Mouse (Mus musculus) embryonic facial prominence, embryonic 13.5 days (tissue): ENCODE results near the gene Mad1l1. TPM values are rescaled to one million over a fixed set of nuclear protein-coding genes. Genes with fewer than 3 reads are reported as not detected.

Experiments used
- ATAC-seq: fragments of 200-750 bp; cut with Nextera tagmentation; 2 replicates; pipeline ENCODE4 v1.8.0; 2017; ENCODE audit warnings: low read depth; ENCODE audit not compliant: insufficient number of reproducible peaks, insufficient read depth, low FRiP score, low TSS enrichment
- H3K27ac ChIP-seq: fragments of 300-500 bp; sonication (generic); 2 replicates; pipeline ENCODE4 v1.5.1; 2015; ENCODE audit warnings: moderate library complexity, mild to moderate bottlenecking, inconsistent platforms
- H3K27me3 ChIP-seq: fragments of 300-500 bp; sonication (generic); 2 replicates; pipeline ENCODE4 v1.6.1; 2015; ENCODE audit warnings: mild to moderate bottlenecking, inconsistent platforms
- H3K36me3 ChIP-seq: fragments of 300-500 bp; sonication (generic); 2 replicates; pipeline ENCODE4 v1.6.1; 2015; ENCODE audit warnings: mild to moderate bottlenecking, inconsistent platforms
- H3K4me1 ChIP-seq: fragments of 300-500 bp; sonication (generic); 2 replicates; pipeline ENCODE4 v1.6.1; 2015; ENCODE audit warnings: inconsistent platforms
- H3K4me2 ChIP-seq: fragments of 300-500 bp; sonication (generic); 2 replicates; pipeline ENCODE4 v1.6.1; 2015; ENCODE audit warnings: moderate library complexity, mild to moderate bottlenecking, inconsistent platforms
- H3K4me3 ChIP-seq: fragments of 300-500 bp; sonication (generic); 2 replicates; pipeline ENCODE4 v1.5.1; 2015; ENCODE audit warnings: mild to moderate bottlenecking, inconsistent platforms
- H3K9ac ChIP-seq: fragments of 300-500 bp; sonication (generic); 2 replicates; pipeline ENCODE4 v1.6.1; 2015; ENCODE audit warnings: mild to moderate bottlenecking, inconsistent platforms
- H3K9me3 ChIP-seq: fragments of 300-500 bp; sonication (generic); 2 replicates; pipeline ENCODE4 v1.6.1; 2016; ENCODE audit warnings: inconsistent platforms
- WGBS: fragments of 180-500 bp; shearing (Covaris S2); methylation state at CpG from one replicate; pipeline ENCODE4 v1.1.7; 2015; ENCODE audit warnings: mixed read lengths; 5-methylcytosine and 5-hydroxymethylcytosine counted together
- polyA plus RNA-seq: library from polyadenylated mRNA; unstranded; fragments of >200 nt; fragmentation: Nextera tagmentation; extraction: Ambion mirVana; gene quantifications from 2 replicates; pipeline ENCODE4 v1.2.1, GENCODE M21; 2015

The Mad1l1 gene
- polyA plus RNA-seq, 1 experiment from 2014 or later, result 58.1 TPM

- Histone ChIP-seq H3K4me1 (0 out of 2 replicates have a peak, but pooled peaks cover 11% of the 10 kb centered on the region), H3K9me3 (no peaks in the 10 kb centered on the region), H3K4me3 (no peak overlapping the region), H3K4me2 (no peak overlapping the region), H3K9ac (no peak overlapping the region), H3K36me3 (no peaks in the 10 kb centered on the region), H3K27ac (no peak overlapping the region), H3K27me3 (no peaks in the 10 kb centered on the region)
- no peak for ATAC-seq
- 83% methylated on average over 4 of the region's 4 CpGs for WGBS
Observed at GRCm38 (mm10) chr5:140149298-140149697, 172.1 kb downstream of the Mad1l1 start.

DNA sequence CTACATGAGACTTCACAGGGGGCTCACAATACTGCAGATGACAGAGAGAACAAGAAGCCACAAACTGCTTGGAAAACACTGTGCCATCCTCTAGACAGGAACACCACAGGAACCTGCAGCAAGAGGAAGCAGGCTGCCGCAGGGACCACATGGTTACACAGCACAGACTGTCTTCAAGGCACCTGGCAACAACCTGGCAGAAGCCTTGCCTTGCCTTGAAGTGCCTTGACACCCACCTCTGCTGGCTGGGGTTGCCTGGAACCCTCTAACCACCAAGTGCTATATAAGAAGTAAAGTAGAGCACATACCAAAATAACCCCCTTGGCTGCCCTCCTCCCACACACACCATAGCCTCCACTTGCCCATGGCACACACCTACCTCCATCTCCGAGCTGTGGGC, 177.8 kb downstream of the Mad1l1 start:
- no peaks in the 10 kb centered on the region for H3K9me3 ChIP-seq

GRCm38 (mm10) chr5:140141336-140141735, 180.0 kb downstream of the Mad1l1 start:
- H3K27ac ChIP-seq, result no peak overlapping the region
- no peak overlapping the region for H3K4me3 ChIP-seq
- no peak overlapping the region for H3K9ac ChIP-seq
- no peaks in the 10 kb centered on the region for H3K36me3 ChIP-seq
- no peaks in the 10 kb centered on the region for H3K27me3 ChIP-seq
- no peak for ATAC-seq
- H3K9me3 ChIP-seq, result no peaks in the 10 kb centered on the region
- H3K4me2 ChIP-seq, result no peak overlapping the region
- H3K4me1 ChIP-seq, result no peaks in the 10 kb centered on the region
- 90% methylated on average over 4 of the region's 4 CpGs for WGBS

More for the DNA sequence above, 177.8 kb downstream of the Mad1l1 start:
- H3K4me1 ChIP-seq, result no peaks in the 10 kb centered on the region
- WGBS, result 87% methylated on average over 2 of the region's 2 CpGs
- H3K27me3 ChIP-seq, result no peaks in the 10 kb centered on the region
- H3K9ac ChIP-seq, result no peak overlapping the region
- no peak overlapping the region for H3K4me3 ChIP-seq
- no peak overlapping the region for H3K4me2 ChIP-seq
- H3K27ac ChIP-seq, result no peak overlapping the region
- no peaks in the 10 kb centered on the region for H3K36me3 ChIP-seq
- ATAC-seq, result no peak

GRCm38 (mm10) chr5:140140214-140140613, 181.1 kb downstream of the Mad1l1 start:
- Histone ChIP-seq H3K27me3 (no peaks in the 10 kb centered on the region), H3K4me3 (no peak overlapping the region), H3K4me1 (no peaks in the 10 kb centered on the region), H3K36me3 (0 out of 2 replicates have a peak, but pooled peaks cover 4% of the 10 kb centered on the region), H3K27ac (no peak overlapping the region), H3K9ac (no peak overlapping the region), H3K9me3 (no peaks in the 10 kb centered on the region), H3K4me2 (no peak overlapping the region)
- ATAC-seq, result no peak

DNA sequence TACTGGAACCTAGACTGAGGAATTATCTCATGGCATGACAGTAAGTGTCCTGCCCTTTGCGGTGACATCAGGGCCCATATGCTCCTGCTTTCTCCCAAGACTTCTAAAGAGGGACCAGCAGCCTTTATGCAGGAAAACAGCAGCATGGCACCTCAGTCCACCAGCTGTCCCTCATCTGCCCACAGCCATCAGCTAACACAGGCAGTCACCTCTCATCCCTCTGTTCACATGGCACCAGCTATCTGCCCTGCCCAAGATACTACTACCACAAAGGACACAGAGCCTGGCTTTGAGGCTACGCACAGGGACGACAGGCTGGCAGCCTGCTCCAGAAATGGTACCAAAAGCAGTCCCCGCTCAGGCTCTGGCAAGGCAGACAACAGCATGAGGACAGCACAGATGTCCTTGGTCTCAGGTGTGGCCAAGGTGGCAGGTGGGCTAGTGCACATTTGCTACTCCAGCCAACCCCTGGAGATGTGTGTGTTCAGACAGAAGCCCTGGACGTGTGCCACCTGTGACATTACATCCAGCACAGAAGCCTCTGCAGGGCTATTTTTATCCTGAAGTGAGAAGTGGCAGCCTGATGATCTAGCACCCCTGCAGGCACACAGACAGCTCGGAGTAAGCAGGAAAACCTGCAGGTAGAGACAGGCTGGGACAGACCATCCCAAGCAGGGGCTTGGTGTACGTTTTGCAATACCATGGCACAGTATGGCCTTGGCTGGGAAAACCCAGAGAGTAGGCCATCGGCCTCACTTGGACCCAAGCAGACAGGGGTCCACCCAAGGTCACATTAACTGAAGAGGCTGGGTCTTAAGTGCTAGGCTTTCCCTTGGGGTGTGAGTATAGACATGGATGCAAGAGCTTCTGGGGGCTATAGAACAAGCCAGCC, 185.4 kb downstream of the Mad1l1 start:
- no peaks in the 10 kb centered on the region for H3K4me1 ChIP-seq
- peaks cover 18% of the 10 kb centered on the region; the same call in 1 of the 2 replicates for H3K36me3 ChIP-seq
- H3K9me3 ChIP-seq, result no peaks in the 10 kb centered on the region
- no peaks in the 10 kb centered on the region for H3K27me3 ChIP-seq
- WGBS, result 86% methylated on average over 8 of the region's 8 CpGs
- H3K9ac ChIP-seq, result no peak overlapping the region
- no peak overlapping the region for H3K4me2 ChIP-seq
- H3K27ac ChIP-seq, result no peak overlapping the region
- ATAC-seq, result no peak
- no peak overlapping the region for H3K4me3 ChIP-seq

GRCm38 (mm10) chr5:140134021-140134420, 187.3 kb downstream of the Mad1l1 start:
- Histone ChIP-seq H3K9ac (no peak overlapping the region), H3K4me3 (no peak overlapping the region), H3K4me1 (peaks cover 9% of the 10 kb centered on the region), H3K27ac (no peak overlapping the region), H3K27me3 (no peaks in the 10 kb centered on the region), H3K36me3 (peaks cover 18% of the 10 kb centered on the region; the same call in 1 of the 2 replicates), H3K9me3 (no peaks in the 10 kb centered on the region), H3K4me2 (no peak overlapping the region)
- ATAC-seq, result no peak
- whole genome bisulfite sequencing, result 89% methylated on average over 7 of the region's 7 CpGs

DNA sequence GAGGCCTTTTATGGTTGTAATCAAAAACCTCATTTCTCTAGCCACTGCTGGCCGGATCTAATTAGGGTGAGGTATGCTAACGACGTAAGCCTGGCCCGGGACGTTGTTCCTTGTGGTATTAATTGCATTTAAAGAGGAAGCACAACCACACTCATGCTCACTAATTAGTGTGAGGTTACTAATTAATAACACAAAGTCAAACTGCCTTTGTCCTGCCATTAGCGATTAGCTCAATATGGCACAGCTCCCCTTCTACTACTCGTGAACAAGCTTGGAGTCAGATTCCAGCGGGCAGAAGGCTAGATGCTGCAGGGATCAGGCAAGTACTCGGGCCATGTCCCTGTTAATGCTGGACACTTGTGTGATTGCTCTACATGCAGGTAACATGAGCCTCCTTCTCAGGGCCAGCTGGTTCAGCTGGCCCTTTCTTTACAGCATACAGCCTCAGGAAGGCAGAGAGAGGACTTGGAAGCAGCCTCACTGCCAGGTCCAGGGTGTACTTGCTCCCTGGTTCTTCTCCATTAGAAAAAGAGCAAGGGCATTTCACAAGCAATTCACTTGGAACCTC, 192.9 kb downstream of the Mad1l1 start:
- H3K4me3 ChIP-seq, result no peak overlapping the region
- H3K4me2 ChIP-seq, result no peak overlapping the region
- no peak overlapping the region for H3K9ac ChIP-seq
- H3K36me3 ChIP-seq, result peaks cover 5% of the 10 kb centered on the region; the same call in 1 of the 2 replicates
- H3K27me3 ChIP-seq, result no peaks in the 10 kb centered on the region
- 21% methylated on average over 9 of the region's 9 CpGs for whole genome bisulfite sequencing
- no peak for ATAC-seq
- peaks cover 35% of the 10 kb centered on the region for H3K4me1 ChIP-seq
- peak overlapping the region; percentile 55; the same call in 1 of the 2 replicates for H3K27ac ChIP-seq
- H3K9me3 ChIP-seq, result no peaks in the 10 kb centered on the region

DNA sequence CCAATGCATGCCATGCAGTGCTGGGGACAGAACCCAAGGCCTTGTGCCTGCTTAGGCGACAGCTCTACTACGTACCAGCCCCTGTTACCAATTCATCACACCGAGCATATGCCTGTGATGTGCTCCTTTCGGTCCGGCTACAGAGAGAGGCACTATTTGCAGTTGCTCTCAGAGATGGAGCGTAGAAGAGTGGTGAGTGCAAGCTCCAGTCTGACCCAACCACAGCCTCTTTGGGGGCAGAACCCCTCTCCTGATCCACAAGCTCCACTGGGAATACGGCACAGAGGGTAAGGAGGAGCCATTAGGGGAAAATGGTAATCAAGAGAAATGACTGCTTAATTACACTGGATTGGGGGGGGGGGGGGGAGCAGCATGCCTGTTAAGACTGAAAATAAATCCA, 193.4 kb downstream of the Mad1l1 start:
- Histone ChIP-seq H3K9ac (no peak overlapping the region), H3K27ac (peak overlapping the region; percentile 51; the same call in 1 of the 2 replicates), H3K9me3 (no peaks in the 10 kb centered on the region), H3K4me3 (no peak overlapping the region), H3K4me1 (peaks cover 40% of the 10 kb centered on the region), H3K27me3 (no peaks in the 10 kb centered on the region), H3K4me2 (no peak overlapping the region), H3K36me3 (peaks cover 4% of the 10 kb centered on the region; the same call in 1 of the 2 replicates)
- 57% methylated on average over 7 of the region's 7 CpGs for WGBS
- ATAC-seq, result no peak

DNA sequence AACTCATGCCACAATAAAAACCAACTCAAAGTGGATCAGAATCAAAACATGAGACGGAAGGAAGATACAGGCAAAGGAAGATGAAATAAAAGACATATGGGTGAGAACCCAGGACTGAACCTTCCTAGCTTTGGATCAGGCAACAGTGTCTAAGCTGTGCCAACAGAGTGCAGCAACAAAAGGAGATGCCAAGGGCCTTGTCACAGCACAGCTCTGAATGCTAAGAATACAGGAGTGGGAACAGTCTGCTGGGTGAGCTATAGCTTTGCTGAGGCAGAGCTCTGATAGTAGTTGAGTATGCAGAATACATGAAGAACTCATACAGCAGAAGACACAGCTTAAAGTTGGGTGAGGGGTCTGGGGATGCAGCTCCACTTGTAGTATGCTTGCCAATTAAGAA, 196.7 kb downstream of the Mad1l1 start:
- H3K27ac ChIP-seq, result no peak overlapping the region
- H3K4me1 ChIP-seq, result peaks cover 62% of the 10 kb centered on the region

GRCm38 (mm10) chr5:140123640-140124366, 197.5 kb downstream of the Mad1l1 start:
- Histone ChIP-seq H3K4me3 (no peak overlapping the region), H3K9ac (no peak overlapping the region), H3K9me3 (no peaks in the 10 kb centered on the region), H3K4me2 (no peak overlapping the region), H3K27me3 (no peaks in the 10 kb centered on the region), H3K4me1 (peaks cover 54% of the 10 kb centered on the region), H3K36me3 (no peaks in the 10 kb centered on the region), H3K27ac (peak overlapping the region; percentile 69)
- 62% methylated on average over 4 of the region's 4 CpGs for WGBS
- ATAC-seq, result no peak

More for the DNA sequence above, 196.7 kb downstream of the Mad1l1 start:
- H3K4me2 ChIP-seq, result no peak overlapping the region
- H3K4me3 ChIP-seq, result no peak overlapping the region
- no peaks in the 10 kb centered on the region for H3K9me3 ChIP-seq
- H3K9ac ChIP-seq, result no peak overlapping the region
- no peaks in the 10 kb centered on the region for H3K27me3 ChIP-seq
- no peaks in the 10 kb centered on the region for H3K36me3 ChIP-seq
- 84% methylated on average over 1 of the region's 1 CpGs for WGBS
- no peak for ATAC-seq

GRCm38 (mm10) chr5:140123194-140123593, 198.2 kb downstream of the Mad1l1 start:
- Histone ChIP-seq H3K4me3 (no peak overlapping the region), H3K27ac (peak overlapping the region; percentile 56; the same call in 1 of the 2 replicates), H3K36me3 (no peaks in the 10 kb centered on the region), H3K4me2 (no peak overlapping the region), H3K9ac (no peak overlapping the region), H3K27me3 (no peaks in the 10 kb centered on the region), H3K9me3 (no peaks in the 10 kb centered on the region), H3K4me1 (peaks cover 48% of the 10 kb centered on the region)
- 35% methylated on average over 5 of the region's 5 CpGs for WGBS
- no peak for ATAC-seq
